Mouse (Mus musculus) cerebellum, adult 2 months (tissue): ENCODE measurements around the gene Acox3.

Experiments
- CTCF ChIP-seq: fragments of 200-500 bp; IDR thresholded peaks from 2 replicates; pipeline ENCODE4 v1.5.1; 2011; ENCODE audit warnings: low read depth, mild to moderate bottlenecking, control low read depth, low read length, moderate library complexity, borderline replicate concordance; ENCODE audit not compliant: insufficient read depth
- POLR2A ChIP-seq: fragments of 200-500 bp; IDR thresholded peaks from 2 replicates; pipeline ENCODE4 v1.6.1; 2011; ENCODE audit warnings: low read length, control low read depth, borderline replicate concordance; ENCODE audit not compliant: insufficient read depth

GRCm38 (mm10) chr5:35659503-35659902 is 76.7 kb downstream of the Acox3 start:
- TF ChIP-seq POLR2A (no peak), CTCF (no peak)
